Mouse (Mus musculus) brain, embryonic 14.5 days (tissue): ENCODE results near the gene 4921517D22Rik.

Source experiments
- CTCF ChIP-seq: fragments of 200-500 bp; IDR thresholded peaks from 2 replicates; pipeline ENCODE4 v1.5.1; 2012; ENCODE audit warnings: inconsistent platforms, mild to moderate bottlenecking, moderate library complexity, borderline replicate concordance; ENCODE audit not compliant: insufficient read depth, insufficient read length; ENCODE audit errors: extremely low read depth
- POLR2A ChIP-seq: fragments of 200-500 bp; IDR thresholded peaks from 2 replicates; pipeline ENCODE4 v1.6.1; 2012; ENCODE audit warnings: mild to moderate bottlenecking, inconsistent platforms, borderline replicate concordance; ENCODE audit not compliant: poor library complexity, insufficient read depth, insufficient read length, severe bottlenecking; ENCODE audit errors: extremely low read depth

DNA sequence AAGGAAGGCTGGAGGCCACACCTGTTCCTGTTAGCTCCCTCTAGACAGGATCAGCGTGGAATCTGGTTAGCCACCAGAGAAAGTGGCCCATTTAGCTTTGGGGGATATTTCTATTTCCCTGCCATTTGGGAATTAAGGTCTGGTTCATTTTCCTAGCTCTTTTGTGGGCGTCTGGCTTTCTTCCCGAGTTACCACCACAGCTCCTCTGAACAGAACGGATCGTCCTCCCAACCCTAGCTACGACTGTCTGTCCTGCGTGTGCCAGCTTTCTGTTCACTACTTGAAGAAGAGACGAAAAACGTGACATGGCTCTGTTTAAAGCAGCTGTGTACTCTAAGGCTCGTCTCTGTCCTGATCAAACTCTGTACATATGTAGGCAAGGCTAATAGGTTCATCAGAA lies 24.0 kb downstream of the 4921517D22Rik start:
- TF ChIP-seq CTCF (no peak), POLR2A (no peak)
